Mouse (Mus musculus): Measurements from ENCODE around the gene Osbp2. TPM values are rescaled to one million over a fixed set of nuclear protein-coding genes. Genes with fewer than 3 reads are reported as not detected.

The Osbp2 gene
- polyA plus RNA-seq, 1 experiment: 1.5 TPM

- Histone ChIP-seq H3K4me1 (ENCODE audit: control insufficient read depth, insufficient read depth, low read length) (no peaks in the 10 kb centered on the region), H3K9ac (ENCODE audit: low read depth, poor library complexity, severe bottlenecking) (no peak overlapping the region), H3K4me3 (ENCODE audit: low read depth, low read length) (no peak overlapping the region), H3K27me3 (ENCODE audit: control insufficient read depth, insufficient read depth, low read length, poor library complexity, severe bottlenecking) (no peaks in the 10 kb centered on the region), H3K36me3 (ENCODE audit: control insufficient read depth, insufficient read depth, low read length, poor library complexity, severe bottlenecking) (no peaks in the 10 kb centered on the region), H3K9me3 (replicated peaks; ENCODE audit: control insufficient read depth, insufficient read depth, low read length, poor library complexity, severe bottlenecking) (no peaks in the 10 kb centered on the region), H3K27ac (ENCODE audit: insufficient read depth, low read length) (no peak overlapping the region)
- no peak for TF ChIP-seq POLR2A (IDR thresholded peaks at IDR 0.05; ENCODE audit: insufficient read depth, low read length)
- peak; percentile 29 for TF ChIP-seq CTCF (IDR thresholded peaks at IDR 0.05; ENCODE audit: low read depth, low read length)
- no peak for TF ChIP-seq EP300 (IDR thresholded peaks at IDR 0.05; ENCODE audit: insufficient read depth, low read depth, low read length)
Observed at GRCm38 (mm10) chr11:3808162-3808561, 55.5 kb downstream of the Osbp2 start.

- Histone ChIP-seq H3K36me3 (ENCODE audit: control insufficient read depth, insufficient read depth, low read length, poor library complexity, severe bottlenecking) (no peaks in the 10 kb centered on the region), H3K9ac (ENCODE audit: low read depth, poor library complexity, severe bottlenecking) (no peak overlapping the region), H3K27ac (ENCODE audit: insufficient read depth, low read length) (no peak overlapping the region), H3K4me3 (ENCODE audit: low read depth, low read length) (no peak overlapping the region), H3K4me1 (ENCODE audit: control insufficient read depth, insufficient read depth, low read length) (no peaks in the 10 kb centered on the region), H3K9me3 (replicated peaks; ENCODE audit: control insufficient read depth, insufficient read depth, low read length, poor library complexity, severe bottlenecking) (no peaks in the 10 kb centered on the region), H3K27me3 (ENCODE audit: control insufficient read depth, insufficient read depth, low read length, poor library complexity, severe bottlenecking) (no peaks in the 10 kb centered on the region)
- no peak for TF ChIP-seq POLR2A (IDR thresholded peaks at IDR 0.05; ENCODE audit: insufficient read depth, low read length)
- TF ChIP-seq CTCF (IDR thresholded peaks at IDR 0.05; ENCODE audit: low read depth, low read length): peak; percentile 65
Observed at GRCm38 (mm10) chr11:3805362-3805761, 58.3 kb downstream of the Osbp2 start.

- Histone ChIP-seq H3K27ac (ENCODE audit: insufficient read depth, low read length) (no peak overlapping the region), H3K4me1 (ENCODE audit: control insufficient read depth, insufficient read depth, low read length) (no peaks in the 10 kb centered on the region), H3K36me3 (ENCODE audit: control insufficient read depth, insufficient read depth, low read length, poor library complexity, severe bottlenecking) (no peaks in the 10 kb centered on the region), H3K9me3 (replicated peaks; ENCODE audit: control insufficient read depth, insufficient read depth, low read length, poor library complexity, severe bottlenecking) (no peaks in the 10 kb centered on the region), H3K27me3 (ENCODE audit: control insufficient read depth, insufficient read depth, low read length, poor library complexity, severe bottlenecking) (no peaks in the 10 kb centered on the region), H3K4me3 (ENCODE audit: low read depth, low read length) (no peak overlapping the region), H3K9ac (ENCODE audit: low read depth, poor library complexity, severe bottlenecking) (no peak overlapping the region)
- TF ChIP-seq EP300 (IDR thresholded peaks at IDR 0.05; ENCODE audit: insufficient read depth, low read depth, low read length) (no peak), POLR2A (IDR thresholded peaks at IDR 0.05; ENCODE audit: insufficient read depth, low read length) (no peak), CTCF (IDR thresholded peaks at IDR 0.05; ENCODE audit: low read depth, low read length) (peak; percentile 26)
Observed at GRCm38 (mm10) chr11:3804639-3805038, 59.1 kb downstream of the Osbp2 start.

GRCm38 (mm10) chr11:3802057-3802456 is 61.6 kb downstream of the Osbp2 start:
- Histone ChIP-seq H3K9me3 (replicated peaks; ENCODE audit: control insufficient read depth, insufficient read depth, low read length, poor library complexity, severe bottlenecking) (0 out of 2 replicates have a peak, but pooled peaks cover 2% of the 10 kb centered on the region), H3K9ac (ENCODE audit: low read depth, poor library complexity, severe bottlenecking) (no peak overlapping the region), H3K4me3 (ENCODE audit: low read depth, low read length) (no peak overlapping the region), H3K36me3 (ENCODE audit: control insufficient read depth, insufficient read depth, low read length, poor library complexity, severe bottlenecking) (no peaks in the 10 kb centered on the region), H3K27me3 (ENCODE audit: control insufficient read depth, insufficient read depth, low read length, poor library complexity, severe bottlenecking) (no peaks in the 10 kb centered on the region), H3K4me1 (ENCODE audit: control insufficient read depth, insufficient read depth, low read length) (no peaks in the 10 kb centered on the region), H3K27ac (ENCODE audit: insufficient read depth, low read length) (no peak overlapping the region)
- TF ChIP-seq EP300 (IDR thresholded peaks at IDR 0.05; ENCODE audit: insufficient read depth, low read depth, low read length) (no peak), CTCF (IDR thresholded peaks at IDR 0.05; ENCODE audit: low read depth, low read length) (peak; percentile 25)

GRCm38 (mm10) chr11:3797631-3798215 is 66.0 kb downstream of the Osbp2 start:
- H3K4me3 ChIP-seq (ENCODE audit: low read depth, low read length): no peak overlapping the region
- H3K9me3 ChIP-seq (replicated peaks; ENCODE audit: control insufficient read depth, insufficient read depth, low read length, poor library complexity, severe bottlenecking): 0 out of 2 replicates have a peak, but pooled peaks cover 4% of the 10 kb centered on the region

GRCm38 (mm10) chr11:3790736-3791135 is 73.0 kb downstream of the Osbp2 start:
- H3K27ac ChIP-seq (ENCODE audit: insufficient read depth, low read length): no peak overlapping the region
- H3K4me3 ChIP-seq (ENCODE audit: low read depth, low read length): no peak overlapping the region
- no peak overlapping the region for H3K9ac ChIP-seq (ENCODE audit: low read depth, poor library complexity, severe bottlenecking)
- no peaks in the 10 kb centered on the region for H3K27me3 ChIP-seq (ENCODE audit: control insufficient read depth, insufficient read depth, low read length, poor library complexity, severe bottlenecking)
- no peaks in the 10 kb centered on the region for H3K9me3 ChIP-seq (replicated peaks; ENCODE audit: control insufficient read depth, insufficient read depth, low read length, poor library complexity, severe bottlenecking)
- TF ChIP-seq POLR2A (IDR thresholded peaks at IDR 0.05; ENCODE audit: insufficient read depth, low read length) (no peak), EP300 (IDR thresholded peaks at IDR 0.05; ENCODE audit: insufficient read depth, low read depth, low read length) (no peak), CTCF (IDR thresholded peaks at IDR 0.05; ENCODE audit: low read depth, low read length) (no peak)
- no peaks in the 10 kb centered on the region for H3K36me3 ChIP-seq (ENCODE audit: control insufficient read depth, insufficient read depth, low read length, poor library complexity, severe bottlenecking)
- no peaks in the 10 kb centered on the region for H3K4me1 ChIP-seq (ENCODE audit: control insufficient read depth, insufficient read depth, low read length)

More at GRCm38 (mm10) chr11:3797631-3798215, 66.0 kb downstream of the Osbp2 start:
- Histone ChIP-seq H3K36me3 (ENCODE audit: control insufficient read depth, insufficient read depth, low read length, poor library complexity, severe bottlenecking) (no peaks in the 10 kb centered on the region), H3K27me3 (ENCODE audit: control insufficient read depth, insufficient read depth, low read length, poor library complexity, severe bottlenecking) (no peaks in the 10 kb centered on the region), H3K4me1 (ENCODE audit: control insufficient read depth, insufficient read depth, low read length) (no peaks in the 10 kb centered on the region), H3K27ac (ENCODE audit: insufficient read depth, low read length) (no peak overlapping the region), H3K9ac (ENCODE audit: low read depth, poor library complexity, severe bottlenecking) (no peak overlapping the region)
- TF ChIP-seq POLR2A (IDR thresholded peaks at IDR 0.05; ENCODE audit: insufficient read depth, low read length): no peak
- TF ChIP-seq CTCF (IDR thresholded peaks at IDR 0.05; ENCODE audit: low read depth, low read length): no peak
- no peak for TF ChIP-seq EP300 (IDR thresholded peaks at IDR 0.05; ENCODE audit: insufficient read depth, low read depth, low read length)
